Mouse (Mus musculus) C2C12 (cell line): ENCODE data around the gene Ddias. TPM values are rescaled to one million over a fixed set of nuclear protein-coding genes. Genes with fewer than 3 reads are reported as not detected.

ENCODE experiments used
- H3K27me3 ChIP-seq: one replicate; pipeline ENCODE4 v1.6.1; 2011; ENCODE audit not compliant: control insufficient read depth, insufficient read depth, insufficient read length
- H3K36me3 ChIP-seq: one replicate; pipeline ENCODE4 v1.6.1; 2011; ENCODE audit not compliant: control insufficient read depth, insufficient read depth
- H3K4me3 ChIP-seq: one replicate; pipeline ENCODE4 v1.5.1; 2011; ENCODE audit warnings: mild to moderate bottlenecking, control low read depth; ENCODE audit not compliant: poor library complexity, insufficient read depth, severe bottlenecking
- H3K79me2 ChIP-seq: one replicate; pipeline ENCODE4 v1.6.1; 2011; ENCODE audit not compliant: control insufficient read depth, insufficient read depth
- H3K79me3 ChIP-seq: one replicate; pipeline ENCODE4 v1.6.1; 2011; ENCODE audit warnings: low read depth, control low read depth
- H3ac ChIP-seq: one replicate; pipeline ENCODE3; 2011; ENCODE audit warnings: low read depth; ENCODE audit not compliant: control insufficient read depth, insufficient read length
- CEBPB ChIP-seq: IDR thresholded peaks from one replicate; pipeline ENCODE4 v1.6.1; 2011; ENCODE audit warnings: low read depth, mild to moderate bottlenecking, control low read depth, moderate library complexity
- CTCF ChIP-seq: IDR thresholded peaks from one replicate; pipeline ENCODE4 v1.5.1; 2011; ENCODE audit not compliant: control insufficient read depth, insufficient read depth, insufficient read length
- FOSL1 ChIP-seq: IDR thresholded peaks from one replicate; pipeline ENCODE4 v1.8.0; 2011; ENCODE audit warnings: mild to moderate bottlenecking, low read length; ENCODE audit not compliant: poor library complexity, insufficient read depth, severe bottlenecking
- MAX ChIP-seq: IDR thresholded peaks from one replicate; pipeline ENCODE4 v1.6.1; 2011; ENCODE audit warnings: mild to moderate bottlenecking, control low read depth
- MYOD1 ChIP-seq: IDR thresholded peaks from one replicate; pipeline ENCODE4 v1.6.1; 2011; ENCODE audit warnings: low read depth; ENCODE audit not compliant: control insufficient read depth, insufficient read length
- MYOG ChIP-seq: IDR thresholded peaks from one replicate; pipeline ENCODE4 v1.6.1; 2011; ENCODE audit not compliant: control insufficient read depth, insufficient read length; ENCODE audit errors: extremely low read depth
- USF1 ChIP-seq: IDR thresholded peaks from one replicate; pipeline ENCODE4 v1.6.1; 2011; ENCODE audit warnings: low read depth, mild to moderate bottlenecking, control low read depth, moderate library complexity
- polyA plus RNA-seq: library from polyadenylated mRNA; unstranded; fragments of >200 nt; fragmentation: generic; extraction: Trizol; gene quantifications from one replicate; pipeline ENCODE4 v1.2.1, GENCODE M21; 2012; ENCODE audit warnings: missing spikeins

Ddias gene
- polyA plus RNA-seq, 1 experiment = 4.6 TPM

GRCm38 (mm10) chr7:92897021-92897420 is 23.0 kb upstream of the Ddias start:
- H3K36me3 ChIP-seq = no peaks in the 10 kb centered on the region
- TF ChIP-seq MAX (no peak), USF1 (no peak), FOSL1 (no peak), MYOG (no peak), CEBPB (no peak), CTCF (no peak), MYOD1 (no peak)
- H3K79me2 ChIP-seq = no peaks in the 10 kb centered on the region
- H3K27me3 ChIP-seq = no peaks in the 10 kb centered on the region
- no peak overlapping the region for H3ac ChIP-seq
- H3K4me3 ChIP-seq = no peak overlapping the region
- peaks cover 1% of the 10 kb centered on the region for H3K79me3 ChIP-seq

- peaks cover 1% of the 10 kb centered on the region for H3K79me3 ChIP-seq
- TF ChIP-seq FOSL1 (no peak), CTCF (no peak), USF1 (no peak), MYOG (no peak), MAX (no peak), CEBPB (no peak), MYOD1 (no peak)
Measured at GRCm38 (mm10) chr7:92896036-92896435, 22.0 kb upstream of the Ddias start.

GRCm38 (mm10) chr7:92893478-92893877 is 19.4 kb upstream of the Ddias start:
- no peaks in the 10 kb centered on the region for H3K79me2 ChIP-seq
- no peaks in the 10 kb centered on the region for H3K27me3 ChIP-seq
- H3K36me3 ChIP-seq = no peaks in the 10 kb centered on the region
- H3K79me3 ChIP-seq = peaks cover 1% of the 10 kb centered on the region
- TF ChIP-seq USF1 = no peak
- no peak for TF ChIP-seq MYOD1
- TF ChIP-seq FOSL1 = no peak
- TF ChIP-seq CTCF = no peak
- TF ChIP-seq CEBPB = no peak
- no peak for TF ChIP-seq MAX
- TF ChIP-seq MYOG = no peak
- H3ac ChIP-seq = no peak overlapping the region
- H3K4me3 ChIP-seq = no peak overlapping the region

More at GRCm38 (mm10) chr7:92896036-92896435, 22.0 kb upstream of the Ddias start:
- H3ac ChIP-seq = no peak overlapping the region
- no peak overlapping the region for H3K4me3 ChIP-seq
- no peaks in the 10 kb centered on the region for H3K79me2 ChIP-seq
- no peaks in the 10 kb centered on the region for H3K36me3 ChIP-seq
- no peaks in the 10 kb centered on the region for H3K27me3 ChIP-seq

GRCm38 (mm10) chr7:92890618-92891230 is 16.7 kb upstream of the Ddias start:
- no peaks in the 10 kb centered on the region for H3K27me3 ChIP-seq
- H3K79me2 ChIP-seq = no peaks in the 10 kb centered on the region
- H3ac ChIP-seq = no peak overlapping the region
- H3K4me3 ChIP-seq = no peak overlapping the region
- peaks cover 1% of the 10 kb centered on the region for H3K79me3 ChIP-seq
- H3K36me3 ChIP-seq = no peaks in the 10 kb centered on the region
- peak; percentile 28 for TF ChIP-seq MAX
- peak; percentile 60 for TF ChIP-seq MYOD1
- TF ChIP-seq USF1 = no peak
- no peak for TF ChIP-seq CTCF

- TF ChIP-seq MYOD1 (no peak), FOSL1 (no peak), CTCF (no peak), MAX (no peak), CEBPB (no peak), MYOG (no peak), USF1 (no peak)
- H3ac ChIP-seq = no peak overlapping the region
- H3K36me3 ChIP-seq = no peaks in the 10 kb centered on the region
Measured at GRCm38 (mm10) chr7:92890211-92890610, 16.2 kb upstream of the Ddias start.

GRCm38 (mm10) chr7:92887230-92887629 is 13.2 kb upstream of the Ddias start:
- Histone ChIP-seq H3K79me3 (no peaks in the 10 kb centered on the region), H3K27me3 (no peaks in the 10 kb centered on the region), H3K4me3 (no peak overlapping the region), H3ac (no peak overlapping the region), H3K36me3 (no peaks in the 10 kb centered on the region), H3K79me2 (no peaks in the 10 kb centered on the region)
- TF ChIP-seq MAX = no peak

More at GRCm38 (mm10) chr7:92890211-92890610, 16.2 kb upstream of the Ddias start:
- H3K79me3 ChIP-seq = peaks cover 1% of the 10 kb centered on the region
- H3K27me3 ChIP-seq = no peaks in the 10 kb centered on the region
- no peak overlapping the region for H3K4me3 ChIP-seq
- H3K79me2 ChIP-seq = no peaks in the 10 kb centered on the region
